Mouse (Mus musculus) intestine, embryonic 14.5 days (tissue): ENCODE data around the gene Gm20708. TPM values are rescaled to one million over a fixed set of nuclear protein-coding genes. Genes with fewer than 3 reads are reported as not detected.
A peak's percentile ranks its signal among the peaks of the same experiment; 100 is the strongest.

Experiments used
- ATAC-seq: fragments of 200-750 bp; cut with Nextera tagmentation; replicated peaks from 2 replicates; pipeline ENCODE4 v1.8.0; 2017; ENCODE audit warnings: low read depth, moderate number of reproducible peaks, moderate TSS enrichment, moderate library complexity; ENCODE audit not compliant: low FRiP score, low TSS enrichment
- DNase-seq: peaks from one replicate; pipeline ENCODE4 v3.0.0-alpha.2; 2018; ENCODE audit warnings: low spot score
- H3K27ac ChIP-seq: fragments of 300-500 bp; sonication (generic); 2 replicates; pipeline ENCODE4 v1.5.1; 2014; ENCODE audit warnings: low read depth, mild to moderate bottlenecking, control low read depth
- H3K27me3 ChIP-seq: fragments of 300-500 bp; sonication (generic); replicated peaks from 2 replicates; pipeline ENCODE4 v1.6.1; 2014; ENCODE audit warnings: low read length, control low read depth; ENCODE audit not compliant: control insufficient read depth, insufficient read depth
- H3K36me3 ChIP-seq: fragments of 300-500 bp; sonication (generic); 2 replicates; pipeline ENCODE4 v1.6.1; 2014; ENCODE audit warnings: low read length, control low read depth; ENCODE audit not compliant: control insufficient read depth, insufficient read depth
- H3K4me1 ChIP-seq: fragments of 300-500 bp; sonication (generic); replicated peaks from 2 replicates; pipeline ENCODE4 v1.6.1; 2014; ENCODE audit warnings: low read length, control low read depth, mixed read lengths; ENCODE audit not compliant: control insufficient read depth, insufficient read depth
- H3K4me2 ChIP-seq: fragments of 300-500 bp; sonication (generic); 2 replicates; pipeline ENCODE4 v1.6.1; 2014; ENCODE audit warnings: low read length
- H3K4me3 ChIP-seq: fragments of 300-500 bp; sonication (generic); 2 replicates; pipeline ENCODE4 v1.5.1; 2014; ENCODE audit warnings: low read depth, low read length, control low read depth, mixed read lengths
- H3K9ac ChIP-seq: fragments of 300-500 bp; sonication (generic); 2 replicates; pipeline ENCODE4 v1.6.1; 2014; ENCODE audit warnings: mild to moderate bottlenecking, low read length
- H3K9me3 ChIP-seq: fragments of 300-500 bp; sonication (generic); 2 replicates; pipeline ENCODE4 v1.6.1; 2016; ENCODE audit warnings: low read length, control low read depth; ENCODE audit not compliant: control insufficient read depth
- WGBS: fragments of 180-500 bp; shearing (Covaris S2); extraction: QIAGEN DNeasy Blood & Tissue Kit; methylation state at CpG from one replicate; pipeline ENCODE4 v1.1.7; 2014; 5-methylcytosine and 5-hydroxymethylcytosine counted together
- polyA plus RNA-seq: library from polyadenylated mRNA; unstranded; fragments of >200 nt; fragmentation: Nextera tagmentation; extraction: Ambion mirVana; gene quantifications from 2 replicates; pipeline ENCODE4 v1.2.1, GENCODE M21; 2014

Gm20708 gene
- polyA plus RNA-seq, 1 experiment from 2014 or later = not detected

DNA sequence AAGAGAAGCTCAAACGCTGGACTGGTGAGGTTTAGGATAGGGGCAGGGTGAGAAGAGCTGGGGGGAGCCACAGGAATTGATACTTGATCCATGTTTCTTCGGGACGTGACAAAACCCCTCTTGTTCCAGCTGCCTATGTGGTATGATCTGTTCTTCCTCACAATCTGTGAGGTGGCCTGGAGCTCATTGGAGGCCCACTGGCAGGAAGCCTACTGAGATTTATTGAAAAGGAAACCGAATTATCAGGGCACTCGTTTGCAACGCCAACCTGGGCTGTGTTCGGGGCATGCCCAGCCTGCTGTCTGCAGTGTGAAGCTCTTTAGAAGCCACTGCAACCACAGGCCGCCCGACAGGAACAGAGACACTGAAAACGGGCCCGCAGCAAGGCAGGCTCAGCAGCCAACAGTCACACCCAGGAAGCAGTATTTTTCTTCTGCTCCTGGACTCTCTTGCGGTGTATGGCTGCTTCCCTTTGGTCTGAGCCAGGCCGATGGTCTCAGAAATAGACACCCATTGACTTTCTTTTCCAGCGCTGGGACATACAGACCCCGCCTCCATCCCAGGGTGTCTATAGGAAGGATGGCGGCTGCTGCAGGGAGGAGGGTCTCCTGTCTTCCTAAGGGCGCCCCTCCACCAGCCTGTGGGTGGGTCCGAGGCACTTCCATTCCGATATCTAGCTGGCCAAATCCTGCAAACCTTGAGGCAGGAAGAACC, 39.0 kb downstream of the Gm20708 start:
- H3K4me3 ChIP-seq = peak overlapping the region; percentile 59
- H3K9ac ChIP-seq = peak overlapping the region; percentile 69
- no peaks in the 10 kb centered on the region for H3K27me3 ChIP-seq
- WGBS = 5% methylated on average over 19 of the region's 19 CpGs
- H3K36me3 ChIP-seq = peaks cover 13% of the 10 kb centered on the region
- H3K27ac ChIP-seq = peak overlapping the region; percentile 93
- H3K9me3 ChIP-seq = no peaks in the 10 kb centered on the region
- DNase-seq (no peak), ATAC-seq (peak; percentile 75)
- peak overlapping the region; percentile 84 for H3K4me2 ChIP-seq
- H3K4me1 ChIP-seq = peaks cover 24% of the 10 kb centered on the region

DNA sequence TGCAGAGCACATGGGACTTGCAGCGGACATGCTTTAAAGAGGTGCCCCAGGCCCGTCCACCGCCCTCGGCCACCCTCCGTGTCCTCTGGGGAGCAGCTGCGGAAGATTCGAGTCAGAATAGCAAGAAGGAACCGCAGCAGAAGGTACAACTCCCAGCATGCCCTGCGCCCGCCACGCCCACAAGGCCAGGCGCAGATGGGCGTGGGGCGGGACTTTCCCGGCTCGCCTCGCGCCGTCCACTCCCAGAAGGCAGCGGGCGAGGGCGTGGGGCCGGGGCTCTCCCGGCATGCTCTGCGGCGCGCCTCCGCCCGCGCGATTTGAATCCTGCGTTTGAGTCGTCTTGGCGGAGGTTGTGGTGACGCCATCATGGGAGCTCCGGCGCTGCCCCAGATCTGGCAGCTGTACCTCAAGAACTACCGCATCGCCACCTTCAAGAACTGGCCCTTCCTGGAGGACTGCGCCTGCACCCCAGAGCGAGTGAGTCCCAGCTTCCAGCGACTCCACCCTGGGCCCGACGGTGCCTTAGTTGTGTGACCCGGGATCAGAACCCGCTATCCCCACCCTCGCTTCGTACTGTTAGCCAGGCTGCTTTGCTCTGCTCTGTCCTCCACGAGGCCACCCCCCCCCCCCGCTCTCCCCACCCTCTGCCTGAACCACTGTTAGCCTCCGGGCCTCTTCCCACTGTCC, 39.7 kb downstream of the Gm20708 start, which contains the start of gene Birc5:
Gene Birc5, plus strand, starts transcription at position 267 of the 687 bp plus-strand sequence.
- ATAC-seq = peak; percentile 85
- peak; percentile 97 for DNase-seq
- H3K4me1 ChIP-seq = peaks cover 24% of the 10 kb centered on the region
- H3K9me3 ChIP-seq = no peaks in the 10 kb centered on the region
- no peaks in the 10 kb centered on the region for H3K27me3 ChIP-seq
- peak within 1 kb of the TSS; percentile 59 for H3K4me3 ChIP-seq
- peak within 1 kb of the TSS; percentile 69 for H3K9ac ChIP-seq
- peak within 1 kb of the TSS; percentile 84 for H3K4me2 ChIP-seq
- peak within 1 kb of the TSS; percentile 93 for H3K27ac ChIP-seq
- H3K36me3 ChIP-seq = peaks cover 20% of the 10 kb centered on the region
- WGBS = under 1% methylated on average over 51 of the region's 51 CpGs

DNA sequence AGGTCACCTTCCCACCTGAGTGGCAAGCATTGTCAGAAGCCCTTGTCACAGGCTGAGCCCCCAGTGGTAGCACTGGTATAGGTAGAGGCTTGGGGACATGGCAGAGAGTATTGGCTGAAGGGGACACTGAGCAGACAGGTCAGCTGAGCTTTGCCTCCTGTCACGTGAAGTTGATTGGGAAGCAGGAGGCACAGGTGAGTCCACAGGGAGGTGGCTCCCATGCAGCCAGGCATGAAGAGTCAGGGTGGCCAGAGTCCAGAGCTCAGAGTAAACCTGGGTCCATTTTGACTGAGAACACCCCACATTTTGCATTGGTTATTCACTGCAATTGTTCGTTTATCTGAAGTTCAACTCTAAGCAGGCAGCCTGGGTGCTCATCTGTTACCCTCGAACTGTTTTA, 43.4 kb downstream of the Gm20708 start:
- Histone ChIP-seq H3K27ac (no peak overlapping the region), H3K27me3 (no peaks in the 10 kb centered on the region), H3K36me3 (peaks cover 54% of the 10 kb centered on the region), H3K4me2 (no peak overlapping the region), H3K4me3 (no peak overlapping the region), H3K9ac (no peak overlapping the region), H3K4me1 (peaks cover 16% of the 10 kb centered on the region), H3K9me3 (no peaks in the 10 kb centered on the region)
- 79% methylated on average over 3 of the region's 3 CpGs for WGBS
- DNase-seq (no peak), ATAC-seq (no peak)

DNA sequence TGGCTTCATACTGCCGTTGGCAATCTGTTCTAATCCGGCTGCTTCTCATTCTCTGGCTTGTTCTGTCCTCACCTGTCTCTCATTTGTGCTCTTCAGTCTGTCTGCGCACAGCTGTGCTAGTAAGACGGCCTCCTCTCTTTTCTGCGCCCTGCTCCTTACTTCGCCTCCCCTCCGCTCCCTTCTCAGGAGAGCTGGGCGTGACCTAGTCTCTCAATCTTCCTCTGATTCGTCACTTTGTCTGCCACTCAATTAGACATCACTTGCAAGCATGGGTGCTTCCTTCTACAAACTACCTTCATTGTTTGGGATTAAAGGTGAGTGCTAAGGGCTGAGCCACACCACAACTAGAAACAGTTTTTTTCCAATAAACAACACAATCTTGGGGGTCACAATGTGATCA, 44.8 kb downstream of the Gm20708 start:
- H3K4me1 ChIP-seq = peaks cover 11% of the 10 kb centered on the region; the same call in 1 of the 2 replicates
- H3K9me3 ChIP-seq = no peaks in the 10 kb centered on the region
- peaks cover 6% of the 10 kb centered on the region; the same call in 1 of the 2 replicates for H3K27me3 ChIP-seq
- peaks cover 54% of the 10 kb centered on the region for H3K36me3 ChIP-seq
- H3K4me2 ChIP-seq = no peak overlapping the region
- no peak for ATAC-seq
- DNase-seq = no peak
- 90% methylated on average over 9 of the region's 9 CpGs for WGBS
- H3K27ac ChIP-seq = no peak overlapping the region
- H3K4me3 ChIP-seq = no peak overlapping the region
- no peak overlapping the region for H3K9ac ChIP-seq

DNA sequence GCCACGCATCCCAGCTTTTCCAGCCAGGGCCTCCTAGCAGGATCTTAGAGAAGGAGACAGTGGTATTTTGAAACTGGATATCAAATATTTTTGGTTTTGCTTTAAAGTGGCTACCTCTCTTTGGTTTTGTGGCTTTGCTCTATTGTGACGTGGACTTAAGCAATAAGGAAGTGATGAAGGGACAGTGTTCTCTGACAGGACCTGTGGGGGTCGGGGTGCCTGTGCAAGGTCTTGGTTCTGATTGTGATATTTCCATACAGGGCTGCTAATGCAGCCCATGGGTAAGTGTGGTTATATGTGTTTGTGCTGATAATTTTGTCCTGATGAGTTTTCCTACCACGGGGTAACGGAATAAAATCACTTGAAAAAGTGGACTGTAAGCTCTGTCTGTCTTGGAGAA, 45.9 kb downstream of the Gm20708 start:
- WGBS = 92% methylated on average over 5 of the region's 5 CpGs
- Histone ChIP-seq H3K4me2 (no peak overlapping the region), H3K4me3 (no peak overlapping the region), H3K27me3 (peaks cover 17% of the 10 kb centered on the region), H3K9me3 (no peaks in the 10 kb centered on the region), H3K36me3 (peaks cover 54% of the 10 kb centered on the region), H3K27ac (no peak overlapping the region), H3K4me1 (peaks cover 5% of the 10 kb centered on the region; the same call in 1 of the 2 replicates), H3K9ac (no peak overlapping the region)
- DNase-seq = no peak
- ATAC-seq = no peak

DNA sequence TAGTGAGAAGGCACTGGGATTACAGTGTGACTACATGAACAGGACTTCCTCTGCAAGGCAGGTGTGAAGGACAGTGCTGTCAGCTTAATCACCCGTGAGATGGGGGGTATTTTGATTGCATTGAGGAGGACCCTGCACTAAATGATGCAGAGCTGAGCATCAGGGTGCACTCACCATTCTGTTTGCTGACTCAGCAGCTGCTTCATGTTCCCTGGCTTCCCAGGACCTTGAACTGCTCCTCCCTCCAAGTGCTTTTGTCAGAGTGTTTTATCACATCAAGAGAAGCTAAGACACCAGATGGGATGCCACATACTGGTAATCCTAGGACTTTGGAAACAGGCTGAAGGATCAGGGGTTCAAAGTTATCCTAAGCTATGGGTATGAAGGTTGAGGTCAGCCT, 46.5 kb downstream of the Gm20708 start:
- H3K9ac ChIP-seq = no peak overlapping the region
- H3K27me3 ChIP-seq = peaks cover 23% of the 10 kb centered on the region
- peaks cover 54% of the 10 kb centered on the region for H3K36me3 ChIP-seq
- H3K27ac ChIP-seq = no peak overlapping the region
- no peaks in the 10 kb centered on the region for H3K9me3 ChIP-seq
- H3K4me2 ChIP-seq = no peak overlapping the region
- H3K4me3 ChIP-seq = no peak overlapping the region
- WGBS = 65% methylated on average over 1 of the region's 1 CpGs
- no peak for ATAC-seq
- 0 out of 2 replicates have a peak, but pooled peaks cover 3% of the 10 kb centered on the region for H3K4me1 ChIP-seq
- no peak for DNase-seq

DNA sequence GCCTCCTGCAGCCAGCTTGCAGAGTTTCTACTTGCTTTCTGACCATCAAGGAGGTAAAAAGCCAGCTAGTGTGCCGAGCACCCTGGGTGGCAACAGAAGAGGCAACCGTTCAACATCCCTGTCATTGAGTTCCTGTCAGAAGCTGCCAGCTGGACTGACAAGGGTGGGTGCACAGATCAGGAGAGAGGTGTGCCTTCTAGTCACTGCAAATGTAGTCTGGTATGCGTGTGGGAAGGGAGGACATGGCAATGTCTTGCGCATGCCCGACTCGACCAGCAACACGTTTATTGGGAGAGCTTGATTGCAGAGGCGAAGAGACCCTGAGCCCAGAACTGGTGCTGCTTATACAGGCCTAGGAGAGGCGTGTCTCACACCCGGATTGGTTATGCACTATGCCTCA, 48.0 kb downstream of the Gm20708 start:
- no peak for DNase-seq
- Histone ChIP-seq H3K36me3 (peaks cover 50% of the 10 kb centered on the region), H3K4me1 (0 out of 2 replicates have a peak, but pooled peaks cover 3% of the 10 kb centered on the region), H3K4me2 (no peak overlapping the region), H3K27ac (no peak overlapping the region), H3K27me3 (peaks cover 31% of the 10 kb centered on the region), H3K9me3 (no peaks in the 10 kb centered on the region), H3K9ac (no peak overlapping the region), H3K4me3 (no peak overlapping the region)
- 95% methylated on average over 9 of the region's 10 CpGs for WGBS
- ATAC-seq = no peak

DNA sequence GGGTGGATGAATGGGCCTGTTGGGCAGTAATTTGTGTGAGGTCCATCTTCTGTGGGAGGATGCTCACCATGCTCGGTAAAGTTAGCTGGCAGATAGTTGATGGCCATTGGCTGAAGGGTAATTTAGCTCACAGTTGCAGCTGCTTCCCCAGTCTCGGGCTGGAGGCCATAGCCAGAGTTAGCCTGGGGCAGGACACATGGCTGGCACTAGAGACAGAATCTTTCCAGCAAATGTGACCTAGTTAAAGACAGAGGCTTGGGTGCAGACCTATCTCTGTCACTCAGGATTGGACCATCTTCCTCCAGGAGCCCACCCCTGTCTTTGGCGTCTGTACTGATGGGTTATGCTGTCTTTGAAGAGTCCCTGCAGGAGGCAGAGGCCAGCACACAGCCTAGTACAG, 48.9 kb downstream of the Gm20708 start:
- Histone ChIP-seq H3K36me3 (peaks cover 41% of the 10 kb centered on the region), H3K9me3 (no peaks in the 10 kb centered on the region), H3K4me2 (no peak overlapping the region), H3K27me3 (peaks cover 31% of the 10 kb centered on the region), H3K27ac (no peak overlapping the region), H3K9ac (no peak overlapping the region), H3K4me3 (no peak overlapping the region), H3K4me1 (0 out of 2 replicates have a peak, but pooled peaks cover 3% of the 10 kb centered on the region)
- WGBS = 49% methylated on average over 3 of the region's 3 CpGs
- no peak for DNase-seq
- ATAC-seq = no peak
